Mouse (Mus musculus) liver, postnatal 0 days (tissue): Measurements from ENCODE around the gene Rnf166.

Source experiments
- CTCF ChIP-seq: sonication (generic); IDR thresholded peaks from 2 replicates; pipeline ENCODE4 v1.5.1; 2016; ENCODE audit warnings: antibody characterized with exemption, low read depth
- EP300 ChIP-seq: IDR thresholded peaks from 2 replicates; pipeline ENCODE4 v1.6.1; 2016; ENCODE audit warnings: antibody characterized with exemption, low read depth, mild to moderate bottlenecking

DNA sequence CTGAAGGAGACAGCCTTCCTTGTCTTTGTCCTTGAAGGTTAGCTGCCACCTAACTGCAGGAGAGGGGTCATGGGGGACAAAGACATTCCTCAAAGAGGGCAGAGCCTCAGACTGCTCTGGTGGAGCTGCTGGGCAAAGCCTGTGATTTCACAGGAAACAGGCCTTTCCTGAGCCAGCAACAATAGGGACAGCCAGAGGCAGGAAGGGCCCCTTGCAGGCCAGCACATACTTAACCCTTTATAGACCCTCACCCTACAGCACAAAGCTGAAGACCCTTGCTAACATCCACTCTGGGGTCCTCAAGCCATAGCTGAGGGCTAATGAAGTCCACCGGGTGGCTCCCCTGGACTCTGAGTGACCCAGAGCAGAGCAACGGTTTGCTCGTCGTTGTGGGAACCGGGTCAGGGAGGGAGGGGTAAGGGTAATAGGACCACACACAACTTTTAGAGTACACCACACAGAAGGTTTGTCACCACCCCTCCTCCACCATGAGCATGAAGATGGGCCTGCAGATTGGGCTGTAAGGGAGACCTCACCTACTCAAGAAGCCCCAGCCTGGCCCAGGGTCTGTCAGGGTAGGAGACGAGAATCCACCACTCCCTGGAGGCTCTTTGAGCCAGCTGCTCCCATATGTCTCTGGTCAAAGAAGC is 41.8 kb upstream of the Rnf166 start:
- TF ChIP-seq CTCF (no peak), EP300 (no peak)
